Mouse (Mus musculus) right cerebral cortex, postnatal 10 days (tissue): ENCODE measurements around the gene Cfap43.

ENCODE experiments used
- DNase-seq, 2 experiments: peaks; one replicate each; pipeline ENCODE4 v3.0.0; 2021; ENCODE audit warnings: low spot score in 2 of 2

Gene Cfap43

GRCm38 (mm10) chr19:47914191-47914590, 4.9 kb downstream of the Cfap43 start:
- DNase-seq, result no peak

DNA sequence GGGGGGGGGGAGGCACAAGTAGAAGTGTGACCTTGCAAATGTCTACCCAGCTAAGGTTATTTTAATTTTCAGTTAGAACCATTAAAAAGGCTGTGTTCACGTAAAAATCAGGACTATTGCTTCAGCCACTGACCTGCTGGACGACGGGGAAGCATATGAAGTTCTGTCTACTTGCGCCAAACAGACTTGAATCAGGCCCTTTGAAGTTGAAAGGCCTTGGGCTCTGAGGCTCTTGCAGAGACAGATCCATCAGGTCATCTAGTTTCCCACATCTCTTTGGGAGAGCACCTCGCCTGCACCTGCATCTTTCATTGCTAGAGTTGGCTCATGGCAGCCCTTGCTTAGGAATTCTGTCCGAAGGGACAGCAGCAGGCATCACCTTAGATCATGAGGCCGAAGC, 5.7 kb downstream of the Cfap43 start:
- DNase-seq, result no peak

GRCm38 (mm10) chr19:47910751-47911150, 8.3 kb downstream of the Cfap43 start:
- DNase-seq, result no peak

DNA sequence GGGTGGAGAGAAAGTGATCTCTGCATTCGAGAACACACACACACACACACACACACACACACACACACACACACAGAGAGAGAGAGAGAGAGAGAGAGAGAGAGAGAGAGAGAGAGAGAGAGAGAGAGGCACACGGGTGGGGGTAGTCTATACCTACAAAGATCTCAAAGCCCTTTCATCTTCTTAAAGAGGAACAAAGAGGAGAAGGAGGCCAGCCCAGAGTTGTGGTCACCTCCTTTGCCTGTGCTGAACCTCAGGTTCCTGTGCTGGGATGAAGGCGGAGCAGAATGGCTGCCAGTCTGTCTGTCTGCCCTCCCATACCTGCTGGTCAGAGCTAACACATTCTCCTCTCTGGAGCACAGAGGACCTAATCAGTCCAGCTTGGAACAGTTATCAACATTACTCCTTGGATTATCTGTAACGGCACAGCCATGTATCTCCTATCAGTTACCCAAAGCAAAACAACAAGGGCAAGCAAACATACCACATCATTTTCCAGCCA, 8.9 kb downstream of the Cfap43 start:
- no peak for DNase-seq

DNA sequence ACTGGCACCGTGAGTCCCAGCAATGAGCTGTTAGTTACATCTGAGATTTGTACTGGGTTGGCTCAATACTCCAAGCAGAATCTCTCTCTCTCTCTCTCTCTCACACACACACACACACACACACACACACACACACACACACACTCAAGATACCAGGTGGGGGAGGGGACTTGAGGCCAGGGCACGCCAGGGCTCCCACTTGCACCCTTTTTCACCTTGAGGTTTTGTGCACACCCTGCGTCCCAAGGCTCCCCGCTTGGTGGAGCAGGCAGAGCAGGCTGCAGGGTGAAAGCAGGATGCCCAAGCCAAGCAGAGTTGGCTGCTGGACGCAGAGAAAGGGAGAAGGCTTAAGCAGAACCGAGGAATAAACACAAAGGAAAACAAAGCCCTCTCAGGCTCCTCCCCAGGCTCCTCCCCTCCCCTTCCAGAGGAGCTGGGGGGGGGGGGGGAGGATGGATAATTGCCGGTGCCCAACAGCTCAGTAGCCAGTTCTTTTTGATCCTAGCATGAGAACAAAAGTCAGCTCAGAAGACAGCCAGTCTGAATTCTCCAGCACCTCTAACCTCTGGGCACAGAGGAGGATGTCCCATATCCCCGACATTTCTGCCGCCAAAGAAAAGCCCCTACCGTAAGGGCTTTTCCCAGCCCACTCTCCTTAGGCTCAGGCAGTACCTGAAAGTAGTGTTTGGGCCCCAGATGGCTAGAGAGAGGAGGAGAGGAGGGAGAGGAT, 9.5 kb downstream of the Cfap43 start:
- no peak for DNase-seq

- no peak for DNase-seq
Observed at GRCm38 (mm10) chr19:47908961-47909371, 10.1 kb downstream of the Cfap43 start.

DNA sequence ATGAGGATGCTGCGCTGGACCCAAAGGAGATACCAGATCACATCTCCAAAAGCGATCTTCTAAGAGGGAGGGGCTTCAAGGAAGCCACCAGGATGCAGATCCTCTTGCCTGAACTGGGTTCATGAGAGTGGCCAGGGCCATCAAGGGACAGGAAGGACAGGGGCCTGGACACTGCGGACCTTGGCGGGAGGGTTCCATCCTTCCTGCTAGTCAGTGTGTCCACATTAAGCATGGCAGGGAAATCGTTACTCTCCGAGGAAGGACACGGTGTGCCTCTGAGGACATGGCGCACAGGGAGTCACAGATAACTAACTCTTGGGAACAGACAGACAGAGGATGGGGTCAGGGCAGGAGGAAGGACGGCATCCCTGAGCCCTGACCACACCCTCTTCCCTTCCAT, 11.5 kb downstream of the Cfap43 start:
- DNase-seq, result no peak

GRCm38 (mm10) chr19:47905603-47906002, 13.5 kb downstream of the Cfap43 start:
- no peak for DNase-seq

GRCm38 (mm10) chr19:47905081-47905480, 14.0 kb downstream of the Cfap43 start:
- no peak for DNase-seq

DNA sequence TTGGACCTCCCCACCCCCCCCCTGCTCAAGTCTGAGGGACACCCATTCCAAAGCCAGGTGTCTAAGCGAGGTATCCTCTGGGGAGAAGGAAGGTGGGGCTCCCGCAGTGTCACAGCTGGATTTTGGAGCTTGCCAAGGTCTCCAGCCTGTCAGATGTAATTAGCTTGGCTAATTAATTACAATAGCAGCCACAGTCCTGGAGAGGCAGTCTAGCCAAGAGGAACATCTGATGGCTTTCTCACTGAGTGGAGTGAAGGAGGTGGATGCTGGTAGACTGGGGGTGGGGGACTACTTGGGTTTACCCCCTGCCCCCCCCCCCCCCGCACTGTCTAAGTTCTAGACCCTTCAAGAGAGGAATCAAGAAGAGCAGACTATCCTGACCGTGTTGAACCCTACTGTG, 15.4 kb downstream of the Cfap43 start:
- no peak for DNase-seq

DNA sequence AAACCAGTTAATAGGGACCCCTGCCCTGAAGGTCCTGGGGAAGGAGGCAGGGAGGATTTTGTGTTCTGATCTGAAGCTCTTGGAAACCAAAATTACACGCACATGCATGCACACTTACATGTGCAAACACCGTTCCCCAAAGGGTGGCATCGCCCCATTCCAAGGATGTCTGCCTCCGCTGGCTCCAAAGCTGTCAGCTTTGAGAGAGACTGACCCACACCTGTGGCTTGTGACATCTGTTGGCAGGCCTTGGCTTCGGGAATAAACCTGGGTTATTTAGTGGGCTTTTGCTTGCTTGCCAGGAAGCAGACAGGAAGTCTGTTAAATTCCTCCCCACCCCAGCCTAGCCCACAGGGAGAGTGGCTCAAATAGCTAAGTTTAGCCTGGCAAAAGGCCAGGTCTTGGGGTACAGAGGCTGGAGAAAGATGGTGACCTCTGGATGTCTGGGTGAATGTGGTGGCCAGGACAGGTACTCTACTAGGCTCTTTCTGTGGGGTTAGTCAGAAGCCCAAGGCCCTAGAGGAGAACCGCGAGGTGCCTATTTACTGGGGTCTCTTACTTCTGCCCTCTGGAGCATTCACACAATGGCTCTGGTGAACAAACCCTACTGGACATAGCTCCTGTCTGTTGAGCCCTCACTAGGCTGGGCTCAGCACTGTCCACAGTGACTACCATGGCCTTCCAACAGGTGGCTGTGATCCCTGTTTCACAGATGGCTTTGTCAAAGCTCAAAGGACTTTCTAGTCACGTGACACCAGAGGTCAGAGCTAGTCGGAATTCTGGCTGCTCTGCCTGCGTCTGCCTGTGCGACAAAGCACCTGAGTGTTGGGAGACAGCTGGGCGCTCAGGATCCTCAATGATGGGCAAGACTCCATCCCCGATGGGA, 16.5 kb downstream of the Cfap43 start:
- no peak for DNase-seq

DNA sequence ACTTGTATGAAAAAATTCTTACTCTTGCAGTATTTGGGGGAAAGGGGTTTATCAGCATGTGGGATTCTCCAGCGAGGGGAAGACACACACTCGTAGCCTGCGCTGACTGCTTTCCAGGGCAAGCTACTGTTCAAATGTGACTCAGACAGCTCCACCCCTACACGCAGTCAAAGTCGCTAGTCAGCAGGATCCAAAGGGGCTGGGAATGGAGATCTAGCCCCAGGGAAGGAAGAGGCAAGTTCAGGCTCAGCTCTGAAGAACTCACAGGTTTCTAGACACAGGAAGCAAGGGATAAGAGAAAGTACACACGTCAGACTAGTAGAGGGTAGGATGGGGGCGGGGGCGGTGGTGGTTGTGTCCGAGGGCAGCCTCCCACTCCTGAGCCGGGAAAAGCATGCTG, 18.5 kb downstream of the Cfap43 start:
- no peak for DNase-seq

GRCm38 (mm10) chr19:47900012-47900411, 19.1 kb downstream of the Cfap43 start:
- DNase-seq, result no peak

- no peak for DNase-seq
Observed at GRCm38 (mm10) chr19:47898472-47899079, 20.5 kb downstream of the Cfap43 start.

DNA sequence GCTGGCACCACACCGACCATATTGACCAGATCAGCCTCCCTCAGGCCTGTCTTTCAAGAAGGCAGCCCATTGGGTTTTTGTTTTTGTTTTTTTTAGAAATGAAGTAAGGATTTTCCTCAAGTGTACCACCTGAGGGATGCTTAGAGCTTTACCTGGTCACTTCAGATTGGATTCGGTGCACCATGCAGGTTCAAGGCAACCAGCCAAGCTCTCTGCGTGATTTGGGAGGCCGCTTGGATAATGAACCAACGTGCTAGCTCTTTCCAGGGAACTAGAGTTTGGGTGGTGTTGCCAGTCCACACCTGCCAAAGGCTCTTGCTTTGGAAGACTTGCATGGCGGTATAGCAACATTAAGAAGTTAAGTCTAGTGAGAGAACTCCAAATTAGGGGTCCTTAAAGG, 26.0 kb downstream of the Cfap43 start:
- no peak for DNase-seq

GRCm38 (mm10) chr19:47891562-47892312, 27.4 kb downstream of the Cfap43 start:
- DNase-seq, result no peak

DNA sequence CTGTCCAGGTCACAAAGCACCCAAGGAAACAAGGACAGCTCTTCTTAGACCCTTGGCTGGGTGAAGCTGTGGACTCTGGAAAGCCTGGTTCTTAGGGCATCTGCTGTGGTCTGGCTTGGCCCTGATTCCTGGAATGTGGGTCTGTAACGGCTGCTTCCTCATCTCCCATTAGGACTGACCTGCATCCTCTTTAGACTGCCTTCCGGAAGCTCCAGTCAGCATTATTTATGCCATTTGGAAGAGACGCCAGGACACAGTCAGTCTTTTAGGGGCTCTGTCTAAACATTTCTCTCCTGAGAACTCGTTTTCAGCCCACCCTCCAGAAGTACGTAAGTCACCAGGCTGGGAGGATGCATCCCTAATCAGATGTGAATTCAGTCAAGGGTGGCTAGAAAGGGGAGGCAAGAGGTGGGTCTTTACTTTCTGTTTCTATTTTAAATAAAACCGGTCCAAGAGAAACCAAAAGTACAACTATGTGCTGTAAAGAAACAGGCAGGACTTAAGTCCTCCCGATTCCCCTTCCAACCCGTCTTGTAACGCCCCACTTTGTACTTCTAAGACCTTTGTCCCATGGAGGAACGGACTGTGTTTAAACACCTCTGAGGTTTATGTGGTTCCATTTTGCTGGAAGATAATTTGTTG, 28.5 kb downstream of the Cfap43 start:
- DNase-seq, result no peak

DNA sequence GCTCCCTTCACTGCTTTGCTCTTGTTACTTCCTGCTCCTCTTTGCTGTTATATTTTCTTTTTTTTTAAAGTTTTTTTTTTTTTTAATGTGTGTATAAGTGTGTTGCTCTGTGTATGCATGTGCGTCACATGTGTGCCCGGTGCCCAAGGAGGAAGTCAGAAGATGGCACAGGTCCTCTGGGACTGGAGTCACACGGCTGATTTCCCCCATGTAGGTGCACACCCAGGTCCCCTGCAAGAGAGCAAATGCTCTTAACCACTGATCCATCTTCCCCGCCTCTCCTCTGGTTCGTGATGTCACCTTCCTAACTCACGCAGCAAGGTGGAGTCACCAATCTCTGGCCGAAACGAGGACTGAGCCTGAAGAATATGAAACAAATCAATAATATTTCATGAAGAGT, 31.1 kb downstream of the Cfap43 start:
- DNase-seq, result no peak

DNA sequence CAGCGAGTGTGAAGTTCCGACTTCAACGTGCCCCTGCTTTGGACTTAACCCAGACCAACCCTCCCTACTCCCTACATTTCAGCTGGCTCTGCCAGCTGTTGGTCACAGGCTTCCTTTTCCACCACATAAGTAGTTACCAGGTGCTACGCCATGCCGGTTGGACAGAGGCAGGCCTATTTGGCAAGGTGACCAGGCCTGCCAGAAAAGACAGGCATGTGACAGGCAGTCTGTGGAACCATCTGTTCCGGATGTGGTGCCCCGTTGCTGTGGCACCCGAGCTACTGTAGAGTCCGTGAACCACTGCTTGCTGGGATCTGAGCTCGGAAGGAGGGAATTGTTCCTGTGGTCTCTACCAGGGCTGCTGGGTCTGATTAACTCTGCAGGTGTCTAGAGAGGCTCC, 31.7 kb downstream of the Cfap43 start:
- peak; percentile 35 to 58 for DNase-seq

GRCm38 (mm10) chr19:47886617-47887016, 32.5 kb downstream of the Cfap43 start:
- no peak for DNase-seq

DNA sequence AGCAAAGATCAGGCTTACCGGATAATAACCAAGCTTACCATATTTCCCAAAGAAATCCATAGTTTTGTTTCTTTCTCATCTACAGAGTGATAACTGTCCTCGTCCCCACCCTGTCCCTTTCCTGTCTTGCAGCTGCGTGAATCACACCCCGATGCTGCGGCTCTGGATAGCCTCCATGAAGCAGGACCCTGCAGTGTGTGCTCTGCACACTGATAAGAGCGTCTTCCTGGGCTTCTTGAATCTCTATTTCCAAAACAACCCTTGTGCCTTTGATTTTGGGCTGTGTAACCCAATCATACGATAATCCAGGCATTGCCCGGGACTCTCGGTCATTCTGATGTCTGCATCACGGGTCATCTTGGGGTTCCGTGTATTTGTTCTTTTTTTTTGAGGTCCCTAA, 33.2 kb downstream of the Cfap43 start:
- no peak for DNase-seq
